Mouse (Mus musculus) limb, embryonic 12.5 days (tissue): ENCODE results near the gene Mgat4a. TPM values are rescaled to one million over a fixed set of nuclear protein-coding genes. Genes with fewer than 3 reads are reported as not detected.
A peak's percentile ranks its signal among the peaks of the same experiment; 100 is the strongest.

ENCODE experiments used
- ATAC-seq: fragments of 200-750 bp; cut with Nextera tagmentation; 2 replicates; pipeline ENCODE4 v1.8.0; 2017; ENCODE audit warnings: low read depth, moderate TSS enrichment; ENCODE audit not compliant: insufficient number of reproducible peaks, insufficient read depth, low FRiP score, low TSS enrichment
- H3K27ac ChIP-seq: fragments of 300-500 bp; sonication (generic); 2 replicates; pipeline ENCODE4 v1.5.1; 2016; ENCODE audit warnings: mild to moderate bottlenecking, moderate library complexity
- H3K27me3 ChIP-seq: fragments of 300-500 bp; sonication (generic); 2 replicates; pipeline ENCODE4 v1.6.1; 2016; ENCODE audit warnings: mild to moderate bottlenecking, moderate library complexity
- H3K36me3 ChIP-seq: fragments of 300-500 bp; sonication (generic); 2 replicates; pipeline ENCODE4 v1.6.1; 2016; ENCODE audit warnings: mild to moderate bottlenecking, moderate library complexity
- H3K4me1 ChIP-seq: fragments of 300-500 bp; sonication (generic); replicated peaks from 2 replicates; pipeline ENCODE4 v1.6.1; 2016
- H3K4me2 ChIP-seq: fragments of 300-500 bp; sonication (generic); 2 replicates; pipeline ENCODE4 v1.6.1; 2016; ENCODE audit warnings: mild to moderate bottlenecking, moderate library complexity
- H3K4me3 ChIP-seq: fragments of 300-500 bp; sonication (generic); replicated peaks from 2 replicates; pipeline ENCODE4 v1.5.1; 2016; ENCODE audit warnings: mild to moderate bottlenecking
- H3K9ac ChIP-seq: fragments of 300-500 bp; sonication (generic); replicated peaks from 2 replicates; pipeline ENCODE4 v1.6.1; 2016; ENCODE audit warnings: mild to moderate bottlenecking, moderate library complexity
- H3K9me3 ChIP-seq: fragments of 300-500 bp; sonication (generic); 2 replicates; pipeline ENCODE4 v1.6.1; 2016; ENCODE audit warnings: mild to moderate bottlenecking, moderate library complexity
- WGBS: fragments of 180-500 bp; shearing (Covaris S2); methylation state at CpG from one replicate; pipeline ENCODE4 v1.1.7; 2016; 5-methylcytosine and 5-hydroxymethylcytosine counted together
- polyA plus RNA-seq: library from polyadenylated mRNA; unstranded; fragments of >200 nt; fragmentation: Nextera tagmentation; extraction: Ambion mirVana; gene quantifications from 2 replicates; pipeline ENCODE4 v1.2.1, GENCODE M21; 2016

The Mgat4a gene
- polyA plus RNA-seq, 1 experiment from 2014 or later = 3.7 TPM

DNA sequence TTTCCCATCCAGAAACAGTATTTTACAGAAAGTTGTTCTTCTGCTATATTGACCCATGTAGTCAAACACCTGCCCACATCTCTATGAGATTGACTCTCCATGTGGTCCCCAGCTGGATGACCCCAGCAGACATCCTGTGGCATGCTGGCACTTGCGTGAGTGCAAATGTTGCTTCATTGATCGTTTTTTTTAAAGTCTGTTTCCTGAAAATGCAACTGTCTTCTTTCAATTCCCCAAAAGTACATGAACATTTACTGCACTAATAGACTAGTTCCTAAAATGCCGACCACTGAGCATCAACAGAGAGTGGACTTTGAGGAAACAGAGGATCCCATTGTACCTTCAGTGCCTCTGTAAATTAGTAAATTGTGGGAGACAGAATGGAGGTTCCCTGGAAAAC, 21.1 kb upstream of the Mgat4a start:
- H3K27ac ChIP-seq = no peak overlapping the region
- no peak overlapping the region for H3K4me2 ChIP-seq
- 0 out of 2 replicates have a peak, but pooled peaks cover 3% of the 10 kb centered on the region for H3K9me3 ChIP-seq
- no peaks in the 10 kb centered on the region for H3K27me3 ChIP-seq
- H3K36me3 ChIP-seq = no peaks in the 10 kb centered on the region
- no peak for ATAC-seq
- 76% methylated on average over 3 of the region's 3 CpGs for WGBS
- no peak overlapping the region for H3K4me3 ChIP-seq
- H3K9ac ChIP-seq = no peak overlapping the region
- no peaks in the 10 kb centered on the region for H3K4me1 ChIP-seq

GRCm38 (mm10) chr1:37560356-37560755, 19.5 kb upstream of the Mgat4a start:
- Histone ChIP-seq H3K4me2 (no peak overlapping the region), H3K9ac (no peak overlapping the region), H3K27me3 (no peaks in the 10 kb centered on the region), H3K4me1 (no peaks in the 10 kb centered on the region), H3K27ac (no peak overlapping the region), H3K36me3 (no peaks in the 10 kb centered on the region), H3K4me3 (no peak overlapping the region), H3K9me3 (0 out of 2 replicates have a peak, but pooled peaks cover 3% of the 10 kb centered on the region)
- no peak for ATAC-seq
- WGBS = 52% methylated on average over 4 of the region's 4 CpGs

DNA sequence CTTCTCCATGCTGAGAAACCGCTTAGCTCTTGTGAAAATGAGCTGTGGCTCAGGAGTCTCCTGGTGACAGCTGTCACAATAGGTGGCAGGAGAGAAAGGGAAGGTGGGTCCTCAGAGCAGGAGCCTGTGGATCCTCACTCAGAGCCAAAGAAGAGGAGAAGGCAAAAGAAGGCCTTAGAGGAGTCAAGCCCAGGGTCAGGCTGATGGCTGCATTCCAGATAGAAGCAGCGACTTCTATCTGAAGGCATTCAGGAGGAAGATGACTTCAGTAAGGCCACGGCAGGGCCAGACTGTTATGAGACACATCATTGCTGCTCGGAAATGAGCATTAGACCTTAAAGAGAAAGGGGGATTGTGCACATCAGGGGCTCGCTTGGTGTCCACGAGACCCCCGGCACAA, 11.2 kb upstream of the Mgat4a start:
- WGBS = 79% methylated on average over 7 of the region's 7 CpGs
- Histone ChIP-seq H3K27me3 (no peaks in the 10 kb centered on the region), H3K4me2 (no peak overlapping the region), H3K4me1 (no peaks in the 10 kb centered on the region), H3K9me3 (no peaks in the 10 kb centered on the region), H3K4me3 (no peak overlapping the region), H3K27ac (no peak overlapping the region), H3K9ac (no peak overlapping the region), H3K36me3 (no peaks in the 10 kb centered on the region)
- ATAC-seq = no peak

GRCm38 (mm10) chr1:37549501-37549900, 8.7 kb upstream of the Mgat4a start:
- Histone ChIP-seq H3K4me1 (no peaks in the 10 kb centered on the region), H3K4me2 (no peak overlapping the region), H3K4me3 (no peak overlapping the region), H3K27me3 (no peaks in the 10 kb centered on the region), H3K9me3 (no peaks in the 10 kb centered on the region), H3K27ac (no peak overlapping the region), H3K9ac (no peak overlapping the region), H3K36me3 (no peaks in the 10 kb centered on the region)
- WGBS = 82% methylated on average over 8 of the region's 8 CpGs
- no peak for ATAC-seq

- Histone ChIP-seq H3K9ac (no peak overlapping the region), H3K27me3 (peaks cover 15% of the 10 kb centered on the region; the same call in 1 of the 2 replicates), H3K9me3 (no peaks in the 10 kb centered on the region), H3K27ac (no peak overlapping the region), H3K4me3 (no peak overlapping the region), H3K4me2 (no peak overlapping the region), H3K4me1 (no peaks in the 10 kb centered on the region), H3K36me3 (no peaks in the 10 kb centered on the region)
- ATAC-seq = no peak
- 75% methylated on average over 11 of the region's 11 CpGs for WGBS
Observed at GRCm38 (mm10) chr1:37546398-37547051, 5.7 kb upstream of the Mgat4a start.

GRCm38 (mm10) chr1:37544251-37544650, 3.4 kb upstream of the Mgat4a start:
- Histone ChIP-seq H3K4me2 (no peak overlapping the region), H3K9me3 (no peaks in the 10 kb centered on the region), H3K4me3 (no peak overlapping the region), H3K36me3 (no peaks in the 10 kb centered on the region), H3K27me3 (peaks cover 15% of the 10 kb centered on the region; the same call in 1 of the 2 replicates), H3K27ac (no peak overlapping the region), H3K9ac (no peak overlapping the region), H3K4me1 (peaks cover 3% of the 10 kb centered on the region; the same call in 1 of the 2 replicates)
- no peak for ATAC-seq
- 25% methylated on average over 9 of the region's 9 CpGs for WGBS

- Histone ChIP-seq H3K4me3 (no peak overlapping the region), H3K36me3 (no peaks in the 10 kb centered on the region), H3K27ac (no peak overlapping the region), H3K9me3 (no peaks in the 10 kb centered on the region), H3K27me3 (peaks cover 15% of the 10 kb centered on the region; the same call in 1 of the 2 replicates), H3K9ac (no peak overlapping the region), H3K4me1 (peaks cover 3% of the 10 kb centered on the region; the same call in 1 of the 2 replicates), H3K4me2 (no peak overlapping the region)
- ATAC-seq = no peak
- WGBS = 72% methylated on average over 1 of the region's 1 CpGs
Observed at GRCm38 (mm10) chr1:37543057-37543456, 2.2 kb upstream of the Mgat4a start.

- ATAC-seq = peak; percentile 61
- Histone ChIP-seq H3K9ac (peak overlapping the region; percentile 82), H3K4me1 (peaks cover 10% of the 10 kb centered on the region; the same call in 1 of the 2 replicates), H3K27ac (0 out of 2 replicates have a peak overlapping the region, but pooled peaks have one; percentile 7), H3K4me3 (peak overlapping the region; percentile 80), H3K36me3 (no peaks in the 10 kb centered on the region), H3K4me2 (peak overlapping the region; percentile 98), H3K27me3 (peaks cover 15% of the 10 kb centered on the region; the same call in 1 of the 2 replicates), H3K9me3 (no peaks in the 10 kb centered on the region)
- WGBS = 4% methylated on average over 38 of the region's 47 CpGs
Observed at GRCm38 (mm10) chr1:37539968-37540809, 627 bp downstream of the Mgat4a start.

DNA sequence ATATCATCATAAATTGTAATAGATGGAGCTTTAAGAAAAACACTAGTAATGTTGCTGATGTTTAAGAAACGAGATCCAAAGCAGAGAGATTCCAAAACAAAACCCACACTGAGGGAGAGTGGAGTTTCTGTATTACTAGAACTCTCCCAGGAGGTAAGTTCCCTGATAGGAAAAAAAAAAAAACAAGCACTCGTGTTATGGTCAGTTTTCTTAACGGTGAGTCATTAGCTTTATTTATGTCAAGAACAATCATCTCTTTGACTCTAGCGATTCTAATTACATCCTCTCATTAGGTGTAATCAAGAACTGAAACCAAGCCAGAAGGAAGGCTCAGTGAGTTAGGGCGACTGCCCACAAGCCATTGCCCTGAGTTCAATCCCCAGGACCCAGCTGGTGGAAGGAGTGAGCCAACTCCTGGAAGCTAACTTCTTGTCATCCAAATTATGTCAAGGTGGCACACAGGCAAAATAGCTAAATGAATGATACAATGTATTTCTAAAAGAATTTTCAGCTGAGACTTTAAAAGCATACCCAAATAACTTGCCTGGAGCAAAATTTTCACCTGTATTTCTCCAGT, 6.2 kb downstream of the Mgat4a start:
- Histone ChIP-seq H3K9ac (no peak overlapping the region), H3K9me3 (no peaks in the 10 kb centered on the region), H3K36me3 (no peaks in the 10 kb centered on the region), H3K4me3 (no peak overlapping the region), H3K4me2 (no peak overlapping the region), H3K27me3 (no peaks in the 10 kb centered on the region), H3K4me1 (peaks cover 11% of the 10 kb centered on the region), H3K27ac (no peak overlapping the region)
- WGBS = 23% methylated on average over 5 of the region's 5 CpGs
- ATAC-seq = no peak

DNA sequence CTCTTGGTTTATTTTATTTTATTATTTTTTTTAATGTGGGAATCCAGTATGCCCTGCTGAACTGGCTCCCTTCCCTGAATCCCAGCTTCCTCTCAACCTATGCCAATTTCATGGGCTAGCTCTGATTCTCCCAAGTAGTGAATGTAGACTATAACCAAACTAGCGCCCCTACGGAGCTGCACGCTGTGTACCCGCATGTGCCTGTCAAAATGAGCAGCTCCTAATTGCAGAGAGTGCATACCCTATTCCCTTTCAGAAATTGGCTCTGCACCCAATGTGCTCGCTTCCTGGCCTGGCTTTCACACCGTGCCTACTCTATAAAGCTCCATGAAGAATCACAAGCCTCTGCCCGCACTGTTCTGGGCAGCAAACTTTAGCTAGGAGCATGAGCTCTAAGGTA, 7.6 kb downstream of the Mgat4a start:
- H3K9me3 ChIP-seq = no peaks in the 10 kb centered on the region
- H3K36me3 ChIP-seq = no peaks in the 10 kb centered on the region
- H3K4me1 ChIP-seq = peaks cover 11% of the 10 kb centered on the region
- H3K27me3 ChIP-seq = no peaks in the 10 kb centered on the region
- 91% methylated on average over 7 of the region's 7 CpGs for WGBS
- H3K4me2 ChIP-seq = no peak overlapping the region
- H3K9ac ChIP-seq = no peak overlapping the region
- H3K4me3 ChIP-seq = no peak overlapping the region
- ATAC-seq = no peak
- H3K27ac ChIP-seq = no peak overlapping the region

- Histone ChIP-seq H3K4me3 (no peak overlapping the region), H3K9ac (no peak overlapping the region), H3K4me2 (no peak overlapping the region), H3K27ac (no peak overlapping the region), H3K36me3 (no peaks in the 10 kb centered on the region), H3K27me3 (no peaks in the 10 kb centered on the region), H3K4me1 (peaks cover 11% of the 10 kb centered on the region), H3K9me3 (no peaks in the 10 kb centered on the region)
- ATAC-seq = no peak
- 91% methylated on average over 6 of the region's 6 CpGs for WGBS
Observed at GRCm38 (mm10) chr1:37532533-37532840, 8.3 kb downstream of the Mgat4a start.
